Mouse (Mus musculus): Measurements from ENCODE around the gene Optc. TPM values are rescaled to one million over a fixed set of nuclear protein-coding genes. Genes with fewer than 3 reads are reported as not detected.

The Optc gene
- polyA plus RNA-seq, 1 experiment from 2014 or later = 3.6 TPM

GRCm38 (mm10) chr1:133873086-133873813 lies 34.5 kb downstream of the Optc start:
- H3K36me3 ChIP-seq = no peaks in the 10 kb centered on the region
- no peak overlapping the region for H3K4me2 ChIP-seq
- H3K4me3 ChIP-seq = no peak overlapping the region
- 85% methylated on average over 6 of the region's 6 CpGs for WGBS
- H3K27ac ChIP-seq = no peak overlapping the region
- 0 out of 2 replicates have a peak, but pooled peaks cover 5% of the 10 kb centered on the region for H3K4me1 ChIP-seq (replicated peaks)
- no peak overlapping the region for H3K9ac ChIP-seq
- H3K9me3 ChIP-seq = no peaks in the 10 kb centered on the region
- ATAC-seq (ENCODE audit: low FRiP score) = no peak
- no peaks in the 10 kb centered on the region for H3K27me3 ChIP-seq

GRCm38 (mm10) chr1:133871241-133871640 lies 36.6 kb downstream of the Optc start:
- Histone ChIP-seq H3K4me2 (no peak overlapping the region), H3K27ac (no peak overlapping the region), H3K4me1 (replicated peaks) (no peaks in the 10 kb centered on the region), H3K27me3 (no peaks in the 10 kb centered on the region), H3K4me3 (no peak overlapping the region), H3K9me3 (no peaks in the 10 kb centered on the region), H3K9ac (no peak overlapping the region), H3K36me3 (no peaks in the 10 kb centered on the region)
- WGBS = 79% methylated on average over 10 of the region's 10 CpGs
- ATAC-seq (ENCODE audit: low FRiP score) = no peak

GRCm38 (mm10) chr1:133869221-133869620 lies 38.6 kb downstream of the Optc start:
- no peak for ATAC-seq (ENCODE audit: low FRiP score)
- H3K4me3 ChIP-seq = no peak overlapping the region
- 70% methylated on average over 2 of the region's 2 CpGs for WGBS

GRCm38 (mm10) chr1:133863257-133863997 lies 44.4 kb downstream of the Optc start:
- WGBS = 38% methylated on average over 10 of the region's 10 CpGs
- Histone ChIP-seq H3K27ac (peak overlapping the region; percentile 25), H3K9me3 (no peaks in the 10 kb centered on the region), H3K4me2 (no peak overlapping the region), H3K4me1 (replicated peaks) (peaks cover 28% of the 10 kb centered on the region), H3K36me3 (no peaks in the 10 kb centered on the region), H3K27me3 (0 out of 2 replicates have a peak, but pooled peaks cover 5% of the 10 kb centered on the region), H3K4me3 (no peak overlapping the region), H3K9ac (no peak overlapping the region)
- 0 out of 2 replicates have a peak, but pooled peaks have one; percentile 45 for ATAC-seq (ENCODE audit: low FRiP score)

More at GRCm38 (mm10) chr1:133869221-133869620, 38.6 kb downstream of the Optc start:
- no peaks in the 10 kb centered on the region for H3K4me1 ChIP-seq (replicated peaks)
- no peaks in the 10 kb centered on the region for H3K27me3 ChIP-seq
- H3K9me3 ChIP-seq = no peaks in the 10 kb centered on the region
- H3K4me2 ChIP-seq = no peak overlapping the region
- H3K36me3 ChIP-seq = no peaks in the 10 kb centered on the region
- no peak overlapping the region for H3K27ac ChIP-seq
- H3K9ac ChIP-seq = no peak overlapping the region

GRCm38 (mm10) chr1:133861028-133861427 lies 46.8 kb downstream of the Optc start:
- Histone ChIP-seq H3K9ac (no peak overlapping the region), H3K4me3 (no peak overlapping the region), H3K27me3 (peaks cover 23% of the 10 kb centered on the region), H3K36me3 (no peaks in the 10 kb centered on the region), H3K27ac (no peak overlapping the region), H3K4me2 (no peak overlapping the region), H3K9me3 (no peaks in the 10 kb centered on the region), H3K4me1 (replicated peaks) (peaks cover 32% of the 10 kb centered on the region)
- 74% methylated on average over 5 of the region's 5 CpGs for WGBS
- ATAC-seq (ENCODE audit: low FRiP score) = no peak

- peaks cover 42% of the 10 kb centered on the region for H3K4me1 ChIP-seq (replicated peaks)
- no peaks in the 10 kb centered on the region for H3K36me3 ChIP-seq
- no peaks in the 10 kb centered on the region for H3K9me3 ChIP-seq
- no peak overlapping the region for H3K9ac ChIP-seq
- no peak overlapping the region for H3K4me3 ChIP-seq
- no peak overlapping the region for H3K4me2 ChIP-seq
- WGBS = 52% methylated on average over 20 of the region's 20 CpGs
- H3K27ac ChIP-seq = peak overlapping the region; percentile 46; the same call in 1 of the 2 replicates
- no peak for ATAC-seq (ENCODE audit: low FRiP score)
- peaks cover 23% of the 10 kb centered on the region for H3K27me3 ChIP-seq
These were observed 47.7 kb downstream of the Optc start for GRCm38 (mm10) chr1:133859821-133860711.

- Histone ChIP-seq H3K36me3 (no peaks in the 10 kb centered on the region), H3K27me3 (peaks cover 23% of the 10 kb centered on the region), H3K9me3 (no peaks in the 10 kb centered on the region), H3K27ac (peak overlapping the region; percentile 46), H3K9ac (no peak overlapping the region), H3K4me1 (replicated peaks) (peaks cover 49% of the 10 kb centered on the region), H3K4me3 (no peak overlapping the region), H3K4me2 (no peak overlapping the region)
- WGBS = 27% methylated on average over 6 of the region's 6 CpGs
- ATAC-seq (ENCODE audit: low FRiP score) = 0 out of 2 replicates have a peak, but pooled peaks have one; percentile 25
These were observed 48.5 kb downstream of the Optc start for GRCm38 (mm10) chr1:133859257-133859656.

- no peak overlapping the region for H3K9ac ChIP-seq
- 76% methylated on average over 5 of the region's 5 CpGs for WGBS
- no peak overlapping the region for H3K4me2 ChIP-seq
- no peak overlapping the region for H3K4me3 ChIP-seq
- no peaks in the 10 kb centered on the region for H3K36me3 ChIP-seq
- no peak for ATAC-seq (ENCODE audit: low FRiP score)
- H3K27me3 ChIP-seq = peaks cover 36% of the 10 kb centered on the region
- H3K27ac ChIP-seq = no peak overlapping the region
- H3K4me1 ChIP-seq (replicated peaks) = peaks cover 39% of the 10 kb centered on the region
- H3K9me3 ChIP-seq = no peaks in the 10 kb centered on the region
These were observed 50.0 kb downstream of the Optc start for GRCm38 (mm10) chr1:133857781-133858180.

- 89% methylated on average over 5 of the region's 5 CpGs for WGBS
These were observed 50.6 kb downstream of the Optc start for GRCm38 (mm10) chr1:133857171-133857570.

GRCm38 (mm10) chr1:133856655-133857054 lies 51.1 kb downstream of the Optc start:
- Histone ChIP-seq H3K36me3 (no peaks in the 10 kb centered on the region), H3K27me3 (peaks cover 39% of the 10 kb centered on the region), H3K27ac (no peak overlapping the region), H3K4me1 (replicated peaks) (peaks cover 39% of the 10 kb centered on the region), H3K4me3 (no peak overlapping the region), H3K9me3 (no peaks in the 10 kb centered on the region), H3K4me2 (no peak overlapping the region), H3K9ac (no peak overlapping the region)
- ATAC-seq (ENCODE audit: low FRiP score) = no peak
- 61% methylated on average over 3 of the region's 3 CpGs for WGBS

More at GRCm38 (mm10) chr1:133857171-133857570, 50.6 kb downstream of the Optc start:
- H3K4me3 ChIP-seq = no peak overlapping the region
- H3K9ac ChIP-seq = no peak overlapping the region
- H3K4me1 ChIP-seq (replicated peaks) = peaks cover 39% of the 10 kb centered on the region
- peaks cover 37% of the 10 kb centered on the region for H3K27me3 ChIP-seq
- no peak for ATAC-seq (ENCODE audit: low FRiP score)
- H3K4me2 ChIP-seq = no peak overlapping the region
- no peaks in the 10 kb centered on the region for H3K9me3 ChIP-seq
- H3K27ac ChIP-seq = no peak overlapping the region
- H3K36me3 ChIP-seq = no peaks in the 10 kb centered on the region

- WGBS = 11% methylated on average over 11 of the region's 11 CpGs
- H3K4me1 ChIP-seq (replicated peaks) = peaks cover 39% of the 10 kb centered on the region
- H3K27me3 ChIP-seq = peaks cover 38% of the 10 kb centered on the region
- no peak for ATAC-seq (ENCODE audit: low FRiP score)
- H3K4me2 ChIP-seq = no peak overlapping the region
- no peak overlapping the region for H3K9ac ChIP-seq
- no peak overlapping the region for H3K4me3 ChIP-seq
- H3K9me3 ChIP-seq = no peaks in the 10 kb centered on the region
- no peak overlapping the region for H3K27ac ChIP-seq
- no peaks in the 10 kb centered on the region for H3K36me3 ChIP-seq
These were observed 51.7 kb downstream of the Optc start for GRCm38 (mm10) chr1:133856133-133856541.

Data from hindbrain, embryonic 13.5 days (tissue).